In the genomic region with DNA sequence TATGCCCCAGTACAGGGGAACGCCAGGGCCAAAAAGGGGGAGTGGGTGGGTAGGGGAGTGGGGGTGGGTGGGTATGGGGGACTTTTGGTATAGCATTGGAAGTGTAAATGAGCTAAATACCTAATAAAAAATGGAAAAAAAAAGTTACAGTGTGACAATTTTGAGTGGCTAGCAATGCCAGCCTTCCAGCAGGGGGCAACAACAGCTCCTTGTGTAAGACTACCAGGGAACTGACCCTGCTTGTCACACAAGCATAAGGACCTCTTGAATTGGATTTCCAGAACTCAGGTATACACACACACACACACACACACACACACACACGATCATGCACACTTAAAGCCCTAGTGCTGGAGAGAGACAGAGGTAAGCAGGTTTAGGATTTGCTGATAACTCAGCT, we compare ENCODE assay signal across 28 mouse cellular contexts. TPM values are rescaled to one million over a fixed set of nuclear protein-coding genes. Genes with fewer than 3 reads are reported as not detected.
A peak's percentile ranks its signal among the peaks of the same experiment; 100 is the strongest.
DNase-seq lines count a peak whose midpoint lies in the region; ATAC-seq and TF ChIP-seq lines count a peak whose summit lies in the region.
"Not testable (repeated sequence)": the region's sequence is repeated elsewhere in the genome, so short reads cannot be mapped to it uniquely, and the experiment has no call there.
"Had no signal": no experiment of that assay in that cellular context is flagged by ENCODE, and none has a peak within 500 bp of the region (broad histone marks: within the 10 kb centered on the region; RNA-seq: fewer than 3 reads in every experiment).

No protein-coding gene starts in this region.

- not testable (repeated sequence) for H3K36me3 ChIP-seq in forebrain, postnatal 0 days (ENCODE audit: insufficient read depth); liver, embryonic 14.5 days (replicated peaks; ENCODE audit: control insufficient read depth, insufficient read depth, low read depth)

- not testable (repeated sequence) for H3K27ac ChIP-seq in forebrain, postnatal 0 days (ENCODE audit: low read depth, low read length); liver, embryonic 14.5 days

- DNase-seq in CD8-positive naive resting alpha-beta T cell, adult 2 months (ENCODE audit: low read depth in 2 of 2, low spot score in 2 of 2), result peak; percentile 13 to 52
- DNase-seq in adrenal gland, postnatal 36 days, result peak; percentile 18 to 26
- not testable (repeated sequence) for DNase-seq in forebrain, postnatal 0 days; liver, embryonic 14.5 days (ENCODE audit: low read depth in 3 of 3, low spot score in 3 of 3)
- DNase-seq in kidney, postnatal 10 days, result peak; percentile 46
- DNase-seq in naive thymus-derived CD4-positive, alpha-beta T cell, adult 2 months (ENCODE audit: low read depth), result peak; percentile 59
- peak; percentile 19 for DNase-seq in thymus, postnatal 25 days

- not testable (repeated sequence) for TF ChIP-seq EP300 in liver, embryonic 14.5 days (IDR thresholded peaks at IDR 0.05; ENCODE audit: low read depth)

- H3K4me2 ChIP-seq in forebrain, postnatal 0 days (ENCODE audit: low read depth); liver, embryonic 14.5 days (ENCODE audit: low read depth): not testable (repeated sequence)

- H3K9ac ChIP-seq in forebrain, postnatal 0 days; liver, embryonic 14.5 days (replicated peaks): not testable (repeated sequence)

- 80% methylated on average over 1 of the region's 2 CpGs for WGBS in forebrain, postnatal 0 days
- 32% methylated on average over 1 of the region's 2 CpGs for WGBS in liver, embryonic 14.5 days (ENCODE audit: insufficient replicate concordance)

- H3K4me1 ChIP-seq in forebrain, postnatal 0 days (ENCODE audit: insufficient read depth); liver, embryonic 14.5 days (replicated peaks; ENCODE audit: control insufficient read depth in 2 of 2, insufficient read depth in 2 of 2, low read length in 1 of 2): not testable (repeated sequence)

- H3K9me3 ChIP-seq in forebrain, postnatal 0 days (ENCODE audit: low read length); liver, embryonic 14.5 days (ENCODE audit: control insufficient read depth, low read length): not testable (repeated sequence)

- H3K4me3 ChIP-seq in forebrain, postnatal 0 days (ENCODE audit: low read depth, low read length); liver, embryonic 14.5 days (ENCODE audit: insufficient read depth in 1 of 2, low read depth in 2 of 2, low read length in 2 of 2): not testable (repeated sequence)

- TF ChIP-seq CTCF in forebrain, postnatal 0 days (IDR thresholded peaks at IDR 0.05; ENCODE audit: low read depth), result 0 out of 2 replicates have a peak, but pooled peaks have one; percentile 5
- peak; percentile 13; the same call in 1 of the 2 replicates for TF ChIP-seq CTCF in liver, embryonic 14.5 days (IDR thresholded peaks at IDR 0.05; ENCODE audit: low read depth)

- not testable (repeated sequence) for ATAC-seq in forebrain, postnatal 0 days; liver, embryonic 14.5 days (ENCODE audit: insufficient read depth)

- not testable (repeated sequence) for H3K27me3 ChIP-seq in forebrain, postnatal 0 days (ENCODE audit: insufficient read depth, low read length); liver, embryonic 14.5 days (ENCODE audit: control insufficient read depth, insufficient read depth, low read length)

RNA-seq across cellular contexts. Expression of gene Epx, which starts 8.4 kb away (rescaled TPM):
- total RNA-seq in adrenal gland, postnatal 36 days (2021), result not detected
- 0.15 and 0.90 TPM in 2 replicates for total RNA-seq in forebrain, postnatal 0 days (2014; rRNA removed)
- 0.38 and 0.79 TPM in 2 replicates for polyA plus RNA-seq in forebrain, postnatal 0 days (2015; fragmentation: Nextera tagmentation; extraction: Ambion mirVana)
- polyA plus RNA-seq in liver, embryonic 14.5 days (2012; rRNA removed), result 3.4 and 3.8 TPM in 2 replicates
- 0.39 and 0.65 TPM in 2 replicates for polyA plus RNA-seq in liver, embryonic 14.5 days (2014; fragmentation: Nextera tagmentation; extraction: Ambion mirVana)
- total RNA-seq: gastrocnemius, postnatal 14 days; heart, adult 18-20 months; heart, postnatal 36 days had no signal
- polyA plus RNA-seq: activated CD4-positive, CD25-positive, alpha-beta regulatory T cell, adult 4 months; embryonic facial prominence, embryonic 12.5 days; hindbrain, embryonic 14.5 days; midbrain, embryonic 12.5 days; Patski had no signal

RNA-seq across cellular contexts. Expression of gene Mks1, which starts 13.9 kb away (rescaled TPM):
- total RNA-seq in adrenal gland, postnatal 36 days (2021), result 10 to 100 TPM in 1 of 2 experiments, 1 to 10 TPM in 1; 9.3 to 10.2 TPM
- total RNA-seq in forebrain, postnatal 0 days (2014; rRNA removed), result 6.8 and 11.1 TPM in 2 replicates
- polyA plus RNA-seq in forebrain, postnatal 0 days (2015; fragmentation: Nextera tagmentation; extraction: Ambion mirVana), result 6.1 and 8.8 TPM in 2 replicates
- polyA plus RNA-seq in liver, embryonic 14.5 days (2012; rRNA removed), result 2.0 and 2.3 TPM in 2 replicates
- polyA plus RNA-seq in liver, embryonic 14.5 days (2014; fragmentation: Nextera tagmentation; extraction: Ambion mirVana), result 0.71 and 0.86 TPM in 2 replicates

RNA-seq across cellular contexts. Expression of gene Olfr462, which starts 25.2 kb away (rescaled TPM):
- not detected for total RNA-seq in adrenal gland, postnatal 36 days (2021)
- not detected in 2 replicates for total RNA-seq in forebrain, postnatal 0 days (2014; rRNA removed)
- polyA plus RNA-seq in forebrain, postnatal 0 days (2015; fragmentation: Nextera tagmentation; extraction: Ambion mirVana), result not detected in 2 replicates
- not detected in 2 replicates for polyA plus RNA-seq in liver, embryonic 14.5 days (2012; rRNA removed)
- not detected in 2 replicates for polyA plus RNA-seq in liver, embryonic 14.5 days (2014; fragmentation: Nextera tagmentation; extraction: Ambion mirVana)
- total RNA-seq: adrenal gland, postnatal 4 days; gastrocnemius, postnatal 14 days; heart, adult 18-20 months; heart, postnatal 36 days; layer of hippocampus, adult 8-10 months; left cerebral cortex, adult 8-10 months; megakaryocyte progenitor cell, adult 5-6 weeks had no signal
- polyA plus RNA-seq: activated CD4-positive, CD25-positive, alpha-beta regulatory T cell, adult 4 months; embryonic facial prominence, embryonic 12.5 days; erythroblast, embryonic 14.5 days; forebrain, embryonic 14.5 days; heart, embryonic 14.5 days; hindbrain, embryonic 14.5 days; intestine, embryonic 16.5 days; kidney, embryonic 16.5 days; limb, embryonic 11.5 days; liver, embryonic 11.5 days; lung, adult 2 months; midbrain, embryonic 12.5 days; neural tube, embryonic 13.5 days; Patski had no signal

RNA-seq across cellular contexts. Expression of gene Olfr463, which starts 30.3 kb away (rescaled TPM):
- total RNA-seq in adrenal gland, postnatal 36 days (2021), result not detected
- not detected in 2 replicates for total RNA-seq in forebrain, postnatal 0 days (2014; rRNA removed)
- polyA plus RNA-seq in forebrain, postnatal 0 days (2015; fragmentation: Nextera tagmentation; extraction: Ambion mirVana), result not detected in 2 replicates
- not detected in 2 replicates for polyA plus RNA-seq in liver, embryonic 14.5 days (2012; rRNA removed)
- not detected in 2 replicates for polyA plus RNA-seq in liver, embryonic 14.5 days (2014; fragmentation: Nextera tagmentation; extraction: Ambion mirVana)
- total RNA-seq: adrenal gland, postnatal 4 days; gastrocnemius, postnatal 14 days; heart, adult 18-20 months; heart, postnatal 36 days; layer of hippocampus, adult 8-10 months; left cerebral cortex, adult 8-10 months; megakaryocyte progenitor cell, adult 5-6 weeks had no signal
- polyA plus RNA-seq: activated CD4-positive, CD25-positive, alpha-beta regulatory T cell, adult 4 months; embryonic facial prominence, embryonic 12.5 days; erythroblast, embryonic 14.5 days; forebrain, embryonic 14.5 days; heart, embryonic 14.5 days; hindbrain, embryonic 14.5 days; intestine, embryonic 16.5 days; kidney, embryonic 16.5 days; limb, embryonic 11.5 days; liver, embryonic 11.5 days; lung, adult 2 months; midbrain, embryonic 12.5 days; neural tube, embryonic 13.5 days; Patski had no signal

RNA-seq across cellular contexts. Expression of gene Lpo, which starts 38.8 kb away (rescaled TPM):
- not detected for total RNA-seq in adrenal gland, postnatal 36 days (2021)
- 0.46 and 1.1 TPM in 2 replicates for total RNA-seq in forebrain, postnatal 0 days (2014; rRNA removed)
- 0.62 and 1.3 TPM in 2 replicates for polyA plus RNA-seq in forebrain, postnatal 0 days (2015; fragmentation: Nextera tagmentation; extraction: Ambion mirVana)
- polyA plus RNA-seq in liver, embryonic 14.5 days (2012; rRNA removed), result 0.02 TPM in 1 of 2 replicates, not detected in the other
- polyA plus RNA-seq in liver, embryonic 14.5 days (2014; fragmentation: Nextera tagmentation; extraction: Ambion mirVana), result not detected in 2 replicates
- total RNA-seq: adrenal gland, postnatal 4 days; gastrocnemius, postnatal 14 days; heart, adult 18-20 months; heart, postnatal 36 days had no signal
- polyA plus RNA-seq: activated CD4-positive, CD25-positive, alpha-beta regulatory T cell, adult 4 months; erythroblast, embryonic 14.5 days; limb, embryonic 11.5 days; liver, embryonic 11.5 days; lung, adult 2 months; Patski had no signal
